Mouse (Mus musculus): Measurements from ENCODE around the gene Matk.

DNA sequence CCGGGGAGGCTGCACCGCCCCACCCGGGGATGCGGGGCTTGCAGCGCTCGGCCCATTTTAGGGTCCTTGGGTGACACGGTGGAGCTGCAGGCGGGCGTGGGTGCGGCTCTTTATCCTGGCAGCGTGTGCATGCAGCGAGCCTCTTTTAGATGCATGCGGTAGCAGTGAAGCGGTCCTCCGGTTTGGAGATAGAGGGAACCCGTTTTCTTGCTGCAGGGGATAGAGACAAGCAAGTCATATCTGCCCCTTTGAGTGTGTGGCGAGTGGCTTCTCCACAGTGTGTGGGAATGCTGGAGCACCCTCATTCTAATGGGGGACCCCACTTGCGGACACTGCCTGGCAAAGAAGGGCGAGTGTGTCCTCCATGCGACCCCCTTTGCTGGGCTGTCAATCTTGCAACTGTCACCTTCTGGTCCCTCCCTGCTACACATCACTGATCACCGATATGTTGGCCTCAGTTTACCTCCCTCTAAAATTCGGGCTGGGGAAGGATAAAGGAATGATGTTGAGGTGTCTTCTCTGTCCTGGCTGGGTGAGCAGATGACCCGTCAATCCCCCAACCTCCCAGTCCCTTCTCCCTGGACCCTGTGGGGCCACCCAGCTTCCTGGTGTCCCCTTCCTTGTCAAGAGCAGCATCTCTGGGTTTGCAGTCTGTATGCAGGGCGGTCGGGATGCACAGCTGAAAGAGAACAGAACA, 40.7 kb downstream of the Matk start:
- TF ChIP-seq GATA1 (IDR thresholded peaks at IDR 0.05; ENCODE audit: low read length), result no peak
- TF ChIP-seq TAL1 (IDR thresholded peaks at IDR 0.05; ENCODE audit: low read length), result no peak

All from erythroblast, embryonic 14.5 days (primary cell).